Comparison of ENCODE assay signal across 8 mouse cellular contexts in genomic region chr13:100832188-100832587, GRCm38 (mm10). TPM values are rescaled to one million over a fixed set of nuclear protein-coding genes. Genes with fewer than 3 reads are reported as not detected.
DNase-seq lines count a peak whose midpoint lies in the region; ATAC-seq lines count a peak whose summit lies in the region.

No protein-coding gene starts in this region.

- 5% methylated on average over 8 of the region's 8 CpGs for WGBS in lung, embryonic 15.5 days
- 17% methylated on average over 8 of the region's 8 CpGs for WGBS in embryonic facial prominence, embryonic 10.5 days
- WGBS in intestine, embryonic 16.5 days: 4% methylated on average over 8 of the region's 8 CpGs
- WGBS in neural tube, embryonic 15.5 days: 5% methylated on average over 8 of the region's 8 CpGs

- H3K27ac ChIP-seq in lung, embryonic 15.5 days: peak overlapping the region; percentile 89; the same call in 1 of the 2 replicates
- peak overlapping the region; percentile 94 for H3K27ac ChIP-seq in embryonic facial prominence, embryonic 10.5 days (replicated peaks)
- H3K27ac ChIP-seq in intestine, embryonic 16.5 days (ENCODE audit: low read length): peak overlapping the region; percentile 96
- no peak overlapping the region; the same call in 1 of the 2 replicates for H3K27ac ChIP-seq in neural tube, embryonic 15.5 days (replicated peaks)

- H3K27me3 ChIP-seq in lung, embryonic 15.5 days: no peaks in the 10 kb centered on the region
- H3K27me3 ChIP-seq in embryonic facial prominence, embryonic 10.5 days (replicated peaks; ENCODE audit: low read depth, poor library complexity, severe bottlenecking): no peaks in the 10 kb centered on the region
- no peaks in the 10 kb centered on the region for H3K27me3 ChIP-seq in intestine, embryonic 16.5 days (replicated peaks; ENCODE audit: control insufficient read depth, insufficient read depth, low read length)
- no peaks in the 10 kb centered on the region for H3K27me3 ChIP-seq in neural tube, embryonic 15.5 days (replicated peaks)

- no peaks in the 10 kb centered on the region for H3K9me3 ChIP-seq in lung, embryonic 15.5 days
- no peaks in the 10 kb centered on the region for H3K9me3 ChIP-seq in embryonic facial prominence, embryonic 10.5 days
- H3K9me3 ChIP-seq in intestine, embryonic 16.5 days (ENCODE audit: control insufficient read depth, low read length): no peaks in the 10 kb centered on the region
- no peaks in the 10 kb centered on the region for H3K9me3 ChIP-seq in neural tube, embryonic 15.5 days (replicated peaks)

- H3K4me2 ChIP-seq in lung, embryonic 15.5 days: peak overlapping the region; percentile 65
- H3K4me2 ChIP-seq in intestine, embryonic 16.5 days (ENCODE audit: low read depth, low read length): peak overlapping the region; percentile 69
- peak overlapping the region; percentile 81 for H3K4me2 ChIP-seq in neural tube, embryonic 15.5 days

- no peak for ATAC-seq in lung, embryonic 15.5 days (ENCODE audit: borderline replicate concordance, extremely low read depth, low FRiP score, low TSS enrichment)
- ATAC-seq in intestine, embryonic 16.5 days: no peak
- no peak for ATAC-seq in neural tube, embryonic 15.5 days (ENCODE audit: low FRiP score)

- H3K9ac ChIP-seq in lung, embryonic 15.5 days: peak overlapping the region; percentile 99
- peak overlapping the region; percentile 95 for H3K9ac ChIP-seq in intestine, embryonic 16.5 days (ENCODE audit: low read depth, low read length)
- H3K9ac ChIP-seq in neural tube, embryonic 15.5 days (replicated peaks): peak overlapping the region; percentile 92

- no peak for DNase-seq in lung, postnatal 25 days (ENCODE audit: low spot score)
- no peak for DNase-seq in embryonic facial prominence, embryonic 10.5 days (ENCODE audit: low spot score)
- no peak for DNase-seq in cerebellum, adult 11 months
- no peak for DNase-seq in ovary, postnatal 14 days (ENCODE audit: low spot score)
- no peak for DNase-seq in cerebellum, postnatal 25 days

- H3K4me3 ChIP-seq in lung, embryonic 15.5 days: peak overlapping the region; percentile 100
- H3K4me3 ChIP-seq in embryonic facial prominence, embryonic 10.5 days: peak overlapping the region; percentile 98
- H3K4me3 ChIP-seq in intestine, embryonic 16.5 days (ENCODE audit: low read length): peak overlapping the region; percentile 97
- H3K4me3 ChIP-seq in neural tube, embryonic 15.5 days (replicated peaks): peak overlapping the region; percentile 83

- H3K36me3 ChIP-seq in lung, embryonic 15.5 days: peaks cover 11% of the 10 kb centered on the region; the same call in 1 of the 2 replicates
- peaks cover 16% of the 10 kb centered on the region for H3K36me3 ChIP-seq in embryonic facial prominence, embryonic 10.5 days (replicated peaks)
- no peaks in the 10 kb centered on the region for H3K36me3 ChIP-seq in intestine, embryonic 16.5 days (ENCODE audit: control insufficient read depth, insufficient read depth, low read length)
- H3K36me3 ChIP-seq in neural tube, embryonic 15.5 days: peaks cover 4% of the 10 kb centered on the region; the same call in 1 of the 2 replicates

- H3K4me1 ChIP-seq in lung, embryonic 15.5 days: peaks cover 9% of the 10 kb centered on the region
- H3K4me1 ChIP-seq in embryonic facial prominence, embryonic 10.5 days: peaks cover 17% of the 10 kb centered on the region
- H3K4me1 ChIP-seq in intestine, embryonic 16.5 days (ENCODE audit: control insufficient read depth, insufficient read depth, low read length): peaks cover 7% of the 10 kb centered on the region
- H3K4me1 ChIP-seq in neural tube, embryonic 15.5 days: peaks cover 24% of the 10 kb centered on the region

RNA-seq across cellular contexts. Expression of gene Slc30a5, which starts 1.0 kb away (rescaled TPM):
- 55.2 and 56.2 TPM in 2 replicates for polyA plus RNA-seq in lung, embryonic 15.5 days (2015; fragmentation: Nextera tagmentation; extraction: Ambion mirVana)
- polyA plus RNA-seq in embryonic facial prominence, embryonic 10.5 days (2016; fragmentation: Nextera tagmentation; extraction: Ambion mirVana): 36.4 and 37.7 TPM in 2 replicates
- polyA plus RNA-seq in intestine, embryonic 16.5 days (2015; fragmentation: Nextera tagmentation; extraction: Ambion mirVana): 59.1 and 70.4 TPM in 2 replicates
- polyA plus RNA-seq in neural tube, embryonic 15.5 days (2015; fragmentation: Nextera tagmentation; extraction: Ambion mirVana): 34.1 and 38.6 TPM in 2 replicates

RNA-seq across cellular contexts. Expression of gene Ccnb1, which starts 45.8 kb away (rescaled TPM):
- 291 and 295 TPM in 2 replicates for polyA plus RNA-seq in lung, embryonic 15.5 days (2015; fragmentation: Nextera tagmentation; extraction: Ambion mirVana)
- 411 and 420 TPM in 2 replicates for polyA plus RNA-seq in embryonic facial prominence, embryonic 10.5 days (2016; fragmentation: Nextera tagmentation; extraction: Ambion mirVana)
- 169 and 199 TPM in 2 replicates for polyA plus RNA-seq in intestine, embryonic 16.5 days (2015; fragmentation: Nextera tagmentation; extraction: Ambion mirVana)
- polyA plus RNA-seq in neural tube, embryonic 15.5 days (2015; fragmentation: Nextera tagmentation; extraction: Ambion mirVana): 28.1 and 74.7 TPM in 2 replicates

RNA-seq across cellular contexts. Expression of gene Cenph, which starts 56.5 kb away (rescaled TPM):
- polyA plus RNA-seq in lung, embryonic 15.5 days (2015; fragmentation: Nextera tagmentation; extraction: Ambion mirVana): 37.4 and 38.1 TPM in 2 replicates
- polyA plus RNA-seq in embryonic facial prominence, embryonic 10.5 days (2016; fragmentation: Nextera tagmentation; extraction: Ambion mirVana): 65.7 and 68.2 TPM in 2 replicates
- polyA plus RNA-seq in intestine, embryonic 16.5 days (2015; fragmentation: Nextera tagmentation; extraction: Ambion mirVana): 22.6 and 29.0 TPM in 2 replicates
- polyA plus RNA-seq in neural tube, embryonic 15.5 days (2015; fragmentation: Nextera tagmentation; extraction: Ambion mirVana): 5.9 and 11.2 TPM in 2 replicates
